Comparison of ENCODE assay signal across 21 mouse cellular contexts in the genomic region with DNA sequence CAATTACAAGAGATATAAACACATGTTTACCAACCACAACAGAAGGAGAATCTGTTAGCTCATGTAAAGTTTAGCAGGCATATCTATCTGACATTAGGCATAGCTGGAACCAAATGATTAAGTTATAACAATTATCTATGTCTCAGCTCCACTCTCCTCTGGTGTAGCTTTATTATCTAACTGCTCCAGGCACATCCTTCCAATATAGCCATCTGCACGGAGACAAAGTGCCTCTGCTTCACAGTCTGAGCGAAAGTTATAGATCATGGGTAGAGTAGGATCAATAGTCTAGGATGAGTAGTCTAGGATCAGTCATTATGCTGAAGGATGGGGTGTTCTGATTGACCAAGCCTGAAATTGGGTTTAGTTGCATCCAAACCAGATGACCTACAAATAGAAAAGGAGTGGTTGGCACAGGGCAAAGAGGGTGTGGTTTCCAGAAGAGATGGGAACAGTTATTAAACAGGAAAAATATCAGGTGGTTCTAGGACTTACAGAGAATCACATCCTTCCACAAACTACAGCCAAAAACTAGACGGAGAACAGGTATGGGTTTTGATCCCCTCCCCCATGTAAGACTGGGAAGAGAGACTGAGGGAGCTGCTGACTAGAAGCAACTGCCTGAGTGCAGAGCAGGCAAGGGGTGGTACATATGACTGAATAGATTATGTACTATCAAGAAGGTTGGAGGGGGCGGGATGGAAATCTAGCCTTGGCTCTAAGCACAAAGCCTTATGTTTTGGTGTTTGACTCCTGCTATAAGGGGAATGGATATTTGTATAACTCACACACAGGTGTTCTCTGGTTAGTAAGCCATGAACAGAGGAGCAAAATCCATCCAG. TPM values are rescaled to one million over a fixed set of nuclear protein-coding genes. Genes with fewer than 3 reads are reported as not detected.
DNase-seq lines count a peak whose midpoint lies in the region; ATAC-seq lines count a peak whose summit lies in the region.
"Had no signal": no experiment of that assay in that cellular context is flagged by ENCODE, and none has a peak within 500 bp of the region (broad histone marks: within the 10 kb centered on the region; RNA-seq: fewer than 3 reads in every experiment).

No protein-coding gene starts in this region.

- DNase-seq in c-Kit-negative CD71-positive TER-119-positive erythroid progenitor cells, embryonic 14.5 days (ENCODE audit: low read depth, low spot score): peak; percentile 51
- peak; percentile 64 for DNase-seq in liver, embryonic 13.5 days
- no peak for DNase-seq in frontal cortex, postnatal 14 days (ENCODE audit: low spot score in 2 of 2)
- no peak for DNase-seq in B cell, adult 2 months
- DNase-seq: adrenal gland, postnatal 14 days; cerebellum, adult 18-20 months; cerebellum, postnatal 25 days; kidney, adult 9 months; kidney, postnatal 25 days; left cerebral cortex, postnatal 4 days; lung, adult 18-20 months; right cerebral cortex, adult 18-20 months; thymus, adult 2 months had no signal

- peaks cover 36% of the 10 kb centered on the region for H3K4me1 ChIP-seq in liver, embryonic 13.5 days (replicated peaks)
- no peaks in the 10 kb centered on the region for H3K4me1 ChIP-seq in stomach, embryonic 15.5 days
- H3K4me1 ChIP-seq: forebrain, embryonic 13.5 days; midbrain, embryonic 10.5 days; neural tube, embryonic 12.5 days had no signal

- peak overlapping the region; percentile 58 for H3K4me2 ChIP-seq in liver, embryonic 13.5 days
- no peak overlapping the region for H3K4me2 ChIP-seq in stomach, embryonic 15.5 days
- H3K4me2 ChIP-seq: forebrain, embryonic 13.5 days; neural tube, embryonic 12.5 days had no signal

- H3K9ac ChIP-seq in liver, embryonic 13.5 days: peak overlapping the region; percentile 30; the same call in 1 of the 2 replicates
- no peak overlapping the region for H3K9ac ChIP-seq in stomach, embryonic 15.5 days
- H3K9ac ChIP-seq: forebrain, embryonic 13.5 days; neural tube, embryonic 12.5 days had no signal

- H3K36me3 ChIP-seq in liver, embryonic 13.5 days: no peaks in the 10 kb centered on the region
- no peaks in the 10 kb centered on the region for H3K36me3 ChIP-seq in stomach, embryonic 15.5 days
- H3K36me3 ChIP-seq: midbrain, embryonic 10.5 days; neural tube, embryonic 12.5 days had no signal

- H3K27me3 ChIP-seq in liver, embryonic 13.5 days: no peaks in the 10 kb centered on the region
- H3K27me3 ChIP-seq in stomach, embryonic 15.5 days (replicated peaks): no peaks in the 10 kb centered on the region
- H3K27me3 ChIP-seq: forebrain, embryonic 13.5 days; neural tube, embryonic 12.5 days had no signal

- 26% methylated on average over 4 of the region's 4 CpGs for WGBS in liver, embryonic 13.5 days (ENCODE audit: insufficient replicate concordance)
- 78% methylated on average over 4 of the region's 4 CpGs for WGBS in stomach, embryonic 15.5 days

- peak overlapping the region; percentile 8 for H3K4me3 ChIP-seq in liver, embryonic 13.5 days (replicated peaks)
- H3K4me3 ChIP-seq in stomach, embryonic 15.5 days (replicated peaks): no peak overlapping the region
- H3K4me3 ChIP-seq: forebrain, embryonic 13.5 days; left cerebral cortex, adult 2 months; midbrain, embryonic 10.5 days; neural tube, embryonic 12.5 days had no signal

- H3K27ac ChIP-seq in liver, embryonic 13.5 days: peak overlapping the region; percentile 89
- H3K27ac ChIP-seq in stomach, embryonic 15.5 days: no peak overlapping the region
- H3K27ac ChIP-seq: forebrain, embryonic 13.5 days; left cerebral cortex, adult 2 months; midbrain, embryonic 10.5 days; neural tube, embryonic 12.5 days had no signal

- no peaks in the 10 kb centered on the region for H3K9me3 ChIP-seq in liver, embryonic 13.5 days (replicated peaks)
- H3K9me3 ChIP-seq in stomach, embryonic 15.5 days: no peaks in the 10 kb centered on the region
- H3K9me3 ChIP-seq: forebrain, embryonic 13.5 days; midbrain, embryonic 10.5 days; neural tube, embryonic 12.5 days had no signal

- ATAC-seq in erythroblast, adult 5-6 weeks (replicated peaks; ENCODE audit: low FRiP score, poor library complexity, severe bottlenecking): peak; percentile 91
- ATAC-seq in liver, embryonic 13.5 days (ENCODE audit: low read depth): peak; percentile 93
- ATAC-seq in stomach, embryonic 15.5 days (ENCODE audit: insufficient read depth, low FRiP score, low read depth): peak; percentile 85; the same call in 1 of the 2 replicates
- no peak for ATAC-seq in inflammation-experienced regulatory T-cells, adult 6 months
- ATAC-seq: forebrain, embryonic 13.5 days; hindbrain, embryonic 16.5 days had no signal

RNA-seq across cellular contexts. Expression of gene Nrd1, which starts 39.6 kb away (rescaled TPM):
- 178 and 182 TPM in 2 replicates for total RNA-seq in erythroblast, adult 5-6 weeks (2015; ENCODE audit: low replicate concordance)
- 191 and 203 TPM in 2 replicates for total RNA-seq in erythroblast, adult 5-6 weeks (2017; ENCODE audit: low replicate concordance)
- 37.3 and 49.1 TPM in 2 replicates for polyA plus RNA-seq in liver, embryonic 13.5 days (2015; fragmentation: Nextera tagmentation; extraction: Ambion mirVana)
- polyA plus RNA-seq in stomach, embryonic 15.5 days (2015; fragmentation: Nextera tagmentation; extraction: Ambion mirVana): 59.9 and 65.6 TPM in 2 replicates
- polyA plus RNA-seq in inflammation-experienced regulatory T-cells, adult 6 months (2017; shearing (Covaris generic)): 10 to 100 TPM; 45.7 to 77.6 (median 58.3) TPM

Comparison
In these comparisons a context has a peak if more than half of its experiments do, and no peak if none do; other contexts are left out.
1. DNase-seq: peak in c-Kit-negative CD71-positive TER-119-positive erythroid progenitor cells, embryonic 14.5 days (single experiment) and liver, embryonic 13.5 days (single experiment); none in frontal cortex, postnatal 14 days (0 of 2) and B cell, adult 2 months (0 of 2).